Mouse (Mus musculus) C2C12 (cell line): ENCODE measurements around the gene Ldlrap1. TPM values are rescaled to one million over a fixed set of nuclear protein-coding genes. Genes with fewer than 3 reads are reported as not detected.

Experiments
- H3K27me3 ChIP-seq: one replicate; pipeline ENCODE4 v1.6.1; 2011; ENCODE audit not compliant: control insufficient read depth, insufficient read depth, insufficient read length
- H3K36me3 ChIP-seq: one replicate; pipeline ENCODE4 v1.6.1; 2011; ENCODE audit not compliant: control insufficient read depth, insufficient read depth
- H3K4me3 ChIP-seq: one replicate; pipeline ENCODE4 v1.5.1; 2011; ENCODE audit warnings: mild to moderate bottlenecking, control low read depth; ENCODE audit not compliant: poor library complexity, insufficient read depth, severe bottlenecking
- H3K79me2 ChIP-seq: one replicate; pipeline ENCODE4 v1.6.1; 2011; ENCODE audit not compliant: control insufficient read depth, insufficient read depth
- H3K79me3 ChIP-seq: one replicate; pipeline ENCODE4 v1.6.1; 2011; ENCODE audit warnings: low read depth, control low read depth
- H3ac ChIP-seq: one replicate; pipeline ENCODE3; 2011; ENCODE audit warnings: low read depth; ENCODE audit not compliant: control insufficient read depth, insufficient read length
- CEBPB ChIP-seq: IDR thresholded peaks from one replicate; pipeline ENCODE4 v1.6.1; 2011; ENCODE audit warnings: low read depth, mild to moderate bottlenecking, control low read depth, moderate library complexity
- CTCF ChIP-seq: IDR thresholded peaks from one replicate; pipeline ENCODE4 v1.5.1; 2011; ENCODE audit not compliant: control insufficient read depth, insufficient read depth, insufficient read length
- FOSL1 ChIP-seq: IDR thresholded peaks from one replicate; pipeline ENCODE4 v1.8.0; 2011; ENCODE audit warnings: mild to moderate bottlenecking, low read length; ENCODE audit not compliant: poor library complexity, insufficient read depth, severe bottlenecking
- MAX ChIP-seq: IDR thresholded peaks from one replicate; pipeline ENCODE4 v1.6.1; 2011; ENCODE audit warnings: mild to moderate bottlenecking, control low read depth
- MYOD1 ChIP-seq: IDR thresholded peaks from one replicate; pipeline ENCODE4 v1.6.1; 2011; ENCODE audit warnings: low read depth; ENCODE audit not compliant: control insufficient read depth, insufficient read length
- MYOG ChIP-seq: IDR thresholded peaks from one replicate; pipeline ENCODE4 v1.6.1; 2011; ENCODE audit not compliant: control insufficient read depth, insufficient read length; ENCODE audit errors: extremely low read depth
- USF1 ChIP-seq: IDR thresholded peaks from one replicate; pipeline ENCODE4 v1.6.1; 2011; ENCODE audit warnings: low read depth, mild to moderate bottlenecking, control low read depth, moderate library complexity
- polyA plus RNA-seq: library from polyadenylated mRNA; unstranded; fragments of >200 nt; fragmentation: generic; extraction: Trizol; gene quantifications from one replicate; pipeline ENCODE4 v1.2.1, GENCODE M21; 2012; ENCODE audit warnings: missing spikeins

The Ldlrap1 gene
- polyA plus RNA-seq, 1 experiment: 30.8 TPM

DNA sequence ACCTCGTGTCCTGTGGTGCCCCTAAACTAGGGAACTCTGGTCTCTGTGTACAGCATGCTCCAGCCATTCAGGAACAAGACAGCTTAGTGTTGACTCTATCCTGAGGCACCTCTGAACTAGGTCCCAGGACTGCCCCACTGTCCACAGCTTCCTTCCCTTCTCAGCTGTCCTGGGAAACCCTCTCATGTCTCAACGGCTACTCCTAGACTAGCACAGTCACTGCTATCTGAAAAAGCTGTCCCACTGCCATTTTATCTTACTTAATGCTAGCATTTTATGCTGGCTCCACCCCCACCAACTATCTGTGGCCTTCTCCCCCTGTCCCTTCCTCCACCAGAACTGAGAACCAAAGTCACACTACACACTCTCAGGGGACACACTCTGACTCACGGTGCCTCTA lies 3.5 kb downstream of the Ldlrap1 start:
- peaks cover 48% of the 10 kb centered on the region for H3K79me3 ChIP-seq
- TF ChIP-seq USF1 (no peak), MYOG (no peak), CEBPB (no peak), FOSL1 (no peak), MYOD1 (no peak), MAX (no peak), CTCF (no peak)
- H3ac ChIP-seq: no peak overlapping the region
- H3K27me3 ChIP-seq: no peaks in the 10 kb centered on the region
- H3K79me2 ChIP-seq: peaks cover 81% of the 10 kb centered on the region
- H3K36me3 ChIP-seq: peaks cover 6% of the 10 kb centered on the region
- no peak overlapping the region for H3K4me3 ChIP-seq

- H3K27me3 ChIP-seq: no peaks in the 10 kb centered on the region
- peaks cover 52% of the 10 kb centered on the region for H3K79me3 ChIP-seq
- H3K4me3 ChIP-seq: no peak overlapping the region
- no peak overlapping the region for H3ac ChIP-seq
- TF ChIP-seq CEBPB: no peak
- TF ChIP-seq MAX: no peak
- TF ChIP-seq USF1: no peak
- TF ChIP-seq MYOG: no peak
- TF ChIP-seq CTCF: no peak
- TF ChIP-seq MYOD1: no peak
- no peak for TF ChIP-seq FOSL1
- H3K36me3 ChIP-seq: peaks cover 6% of the 10 kb centered on the region
- peaks cover 93% of the 10 kb centered on the region for H3K79me2 ChIP-seq
Observed at GRCm38 (mm10) chr4:134762360-134762759, 5.5 kb downstream of the Ldlrap1 start.

DNA sequence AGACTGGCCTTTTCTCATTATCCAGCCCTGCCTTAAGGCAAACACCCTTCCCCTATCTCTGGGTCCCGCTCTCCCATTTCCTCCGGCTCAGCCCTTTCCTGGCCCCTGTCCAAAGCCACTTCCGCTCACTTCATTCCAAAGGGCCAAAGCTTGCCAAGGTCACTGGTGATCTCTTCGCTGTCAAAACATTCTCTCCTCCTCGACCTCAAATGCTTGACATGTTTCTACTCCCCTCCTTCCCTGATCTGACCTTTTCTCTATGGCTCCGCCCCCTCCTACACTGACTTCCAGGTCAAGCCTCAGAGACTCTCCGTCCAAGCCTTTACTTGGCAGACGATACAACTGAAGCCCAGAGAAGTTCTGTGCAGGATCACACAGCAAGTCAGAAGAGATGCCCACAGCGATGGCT lies 7.0 kb downstream of the Ldlrap1 start:
- no peaks in the 10 kb centered on the region for H3K27me3 ChIP-seq
- TF ChIP-seq CEBPB: no peak
- no peak for TF ChIP-seq MYOD1
- TF ChIP-seq FOSL1: no peak
- no peak for TF ChIP-seq USF1
- no peak for TF ChIP-seq MAX
- no peak for TF ChIP-seq CTCF
- TF ChIP-seq MYOG: no peak
- no peak overlapping the region for H3ac ChIP-seq
- H3K36me3 ChIP-seq: peaks cover 11% of the 10 kb centered on the region
- H3K79me3 ChIP-seq: peaks cover 43% of the 10 kb centered on the region
- no peak overlapping the region for H3K4me3 ChIP-seq
- H3K79me2 ChIP-seq: peaks cover 77% of the 10 kb centered on the region

DNA sequence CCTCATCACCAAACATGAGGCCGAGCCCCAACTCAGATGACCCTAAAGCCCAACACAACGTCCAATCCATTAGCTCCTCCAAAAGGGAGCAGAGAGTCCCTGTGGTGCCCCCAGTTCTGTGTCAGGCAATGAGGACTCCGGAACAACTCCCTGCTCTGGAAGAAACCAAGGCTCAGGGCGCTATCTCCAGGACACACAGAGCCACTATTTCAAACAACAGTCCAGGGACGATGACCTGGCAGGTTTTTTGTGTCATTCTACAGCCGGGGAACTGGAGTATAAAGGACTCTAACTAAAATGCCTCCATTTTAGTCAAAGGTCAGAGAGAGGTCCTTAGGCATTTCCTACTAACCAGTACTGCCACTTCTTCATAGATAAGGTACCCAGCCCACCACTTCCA lies 7.5 kb downstream of the Ldlrap1 start:
- Histone ChIP-seq H3ac (no peak overlapping the region), H3K4me3 (no peak overlapping the region), H3K79me2 (peaks cover 72% of the 10 kb centered on the region), H3K27me3 (no peaks in the 10 kb centered on the region), H3K79me3 (peaks cover 39% of the 10 kb centered on the region), H3K36me3 (peaks cover 11% of the 10 kb centered on the region)
- TF ChIP-seq MAX (no peak), MYOG (no peak), MYOD1 (no peak), USF1 (no peak), FOSL1 (no peak), CEBPB (no peak)

GRCm38 (mm10) chr4:134759564-134759963 lies 8.3 kb downstream of the Ldlrap1 start:
- Histone ChIP-seq H3K36me3 (peaks cover 11% of the 10 kb centered on the region), H3K79me3 (peaks cover 32% of the 10 kb centered on the region), H3K79me2 (peaks cover 65% of the 10 kb centered on the region), H3K27me3 (no peaks in the 10 kb centered on the region), H3ac (no peak overlapping the region), H3K4me3 (no peak overlapping the region)
- TF ChIP-seq CEBPB: no peak
- TF ChIP-seq MYOD1: no peak
- no peak for TF ChIP-seq USF1
- TF ChIP-seq MAX: no peak
- TF ChIP-seq MYOG: no peak
- no peak for TF ChIP-seq CTCF
- TF ChIP-seq FOSL1: no peak

DNA sequence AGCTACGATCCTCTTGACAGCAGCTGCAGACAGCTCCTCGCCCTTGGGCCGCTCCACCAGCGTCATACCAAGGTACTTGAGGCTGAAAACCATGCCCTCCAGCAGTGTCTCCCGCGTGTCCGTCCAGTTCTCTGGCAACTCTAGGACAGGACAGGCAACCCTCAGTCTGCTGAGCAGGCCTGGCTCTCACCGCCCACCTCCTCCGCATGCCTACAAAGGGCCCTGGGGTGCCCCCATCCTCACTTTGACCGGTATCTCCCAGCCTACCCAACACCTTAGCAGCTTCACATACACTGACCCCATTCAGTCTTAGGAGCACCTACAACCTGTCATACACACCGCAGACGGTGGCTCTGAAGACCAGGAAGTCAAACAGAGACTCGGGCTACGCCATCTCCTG lies 8.9 kb downstream of the Ldlrap1 start:
- H3K27me3 ChIP-seq: no peaks in the 10 kb centered on the region
- peaks cover 58% of the 10 kb centered on the region for H3K79me2 ChIP-seq
- no peak for TF ChIP-seq MYOG
- no peak for TF ChIP-seq CTCF
- TF ChIP-seq USF1: no peak
- no peak for TF ChIP-seq FOSL1
- no peak for TF ChIP-seq MYOD1
- H3K36me3 ChIP-seq: peaks cover 11% of the 10 kb centered on the region
- H3K79me3 ChIP-seq: peaks cover 25% of the 10 kb centered on the region
- no peak overlapping the region for H3ac ChIP-seq
- no peak overlapping the region for H3K4me3 ChIP-seq
